Comparison of ENCODE assay signal across 25 mouse cellular contexts in genomic region chr8:53661436-53661835, GRCm38 (mm10). TPM values are rescaled to one million over a fixed set of nuclear protein-coding genes. Genes with fewer than 3 reads are reported as not detected.
DNase-seq lines count a peak whose midpoint lies in the region; ATAC-seq and TF ChIP-seq lines count a peak whose summit lies in the region.
"Had no signal": no experiment of that assay in that cellular context is flagged by ENCODE, and none has a peak within 500 bp of the region (broad histone marks: within the 10 kb centered on the region; RNA-seq: fewer than 3 reads in every experiment).

No protein-coding gene starts in this region.

- peak; percentile 41 for DNase-seq in embryonic facial prominence, embryonic 11.5 days (ENCODE audit: low spot score)
- no peak for DNase-seq in embryonic facial prominence, embryonic 10.5 days (ENCODE audit: low spot score)
- peak; percentile 33 for DNase-seq in midbrain, postnatal 0 days (ENCODE audit: low spot score)
- no peak for DNase-seq in midbrain, embryonic 11.5 days (ENCODE audit: low spot score, missing footprints)
- peak; percentile 27 for DNase-seq in embryonic facial prominence, embryonic 14.5 days (ENCODE audit: low spot score)
- DNase-seq in embryo, embryonic 10.5 days (ENCODE audit: low spot score), result no peak
- no peak for DNase-seq in cerebellum, postnatal 36 days
- no peak for DNase-seq in left cerebral cortex, adult 11 months (ENCODE audit: low spot score)
- DNase-seq: adrenal gland, adult 2 months; adrenal gland, postnatal 14 days; cerebellum, adult 11-12 months; cerebellum, adult 8-10 months; gastrocnemius, postnatal 10 days; gastrocnemius, postnatal 36 days; heart, adult 2 months; heart, postnatal 14 days; heart, postnatal 4 days had no signal

- no peak for TF ChIP-seq CTCF in midbrain, postnatal 0 days (IDR thresholded peaks at IDR 0.05)

- H3K9ac ChIP-seq in embryonic facial prominence, embryonic 11.5 days (replicated peaks; ENCODE audit: low read length), result no peak overlapping the region
- no peak overlapping the region for H3K9ac ChIP-seq in midbrain, postnatal 0 days (replicated peaks; ENCODE audit: low read length, poor library complexity, severe bottlenecking)
- no peak overlapping the region for H3K9ac ChIP-seq in midbrain, embryonic 11.5 days (ENCODE audit: low read length)
- no peak overlapping the region for H3K9ac ChIP-seq in embryonic facial prominence, embryonic 14.5 days (ENCODE audit: low read depth, low read length)
- H3K9ac ChIP-seq: forebrain, embryonic 12.5 days; forebrain, embryonic 15.5 days; heart, embryonic 13.5 days; hindbrain, embryonic 13.5 days had no signal

- H3K9me3 ChIP-seq in embryonic facial prominence, embryonic 11.5 days (replicated peaks; ENCODE audit: control insufficient read depth, low read length), result no peaks in the 10 kb centered on the region
- H3K9me3 ChIP-seq in embryonic facial prominence, embryonic 10.5 days, result no peaks in the 10 kb centered on the region
- no peaks in the 10 kb centered on the region for H3K9me3 ChIP-seq in midbrain, postnatal 0 days (ENCODE audit: low read length)
- no peaks in the 10 kb centered on the region for H3K9me3 ChIP-seq in midbrain, embryonic 11.5 days (ENCODE audit: control insufficient read depth, low read length)
- no peaks in the 10 kb centered on the region for H3K9me3 ChIP-seq in embryonic facial prominence, embryonic 14.5 days (ENCODE audit: control insufficient read depth, low read length)
- H3K9me3 ChIP-seq: forebrain, embryonic 12.5 days; forebrain, embryonic 15.5 days; heart, embryonic 10.5 days; heart, embryonic 13.5 days; hindbrain, embryonic 13.5 days had no signal

- H3K4me3 ChIP-seq in embryonic facial prominence, embryonic 11.5 days (ENCODE audit: low read depth, low read length), result no peak overlapping the region
- no peak overlapping the region for H3K4me3 ChIP-seq in embryonic facial prominence, embryonic 10.5 days
- no peak overlapping the region for H3K4me3 ChIP-seq in midbrain, postnatal 0 days (ENCODE audit: low read depth, low read length)
- H3K4me3 ChIP-seq in midbrain, embryonic 11.5 days (ENCODE audit: low read depth, low read length), result no peak overlapping the region
- H3K4me3 ChIP-seq in embryonic facial prominence, embryonic 14.5 days (ENCODE audit: low read depth, low read length), result no peak overlapping the region
- H3K4me3 ChIP-seq: erythroblast, embryonic 14.5 days; forebrain, embryonic 12.5 days; forebrain, embryonic 15.5 days; heart, adult 2 months; heart, embryonic 10.5 days; heart, embryonic 13.5 days; hindbrain, embryonic 13.5 days had no signal

- no peaks in the 10 kb centered on the region for H3K4me1 ChIP-seq in embryonic facial prominence, embryonic 11.5 days (ENCODE audit: control insufficient read depth, insufficient read depth, low read length)
- no peaks in the 10 kb centered on the region; the same call in 1 of the 2 replicates for H3K4me1 ChIP-seq in embryonic facial prominence, embryonic 10.5 days
- H3K4me1 ChIP-seq in midbrain, postnatal 0 days (ENCODE audit: insufficient read depth, low read length), result no peaks in the 10 kb centered on the region
- H3K4me1 ChIP-seq in midbrain, embryonic 11.5 days (ENCODE audit: control insufficient read depth, insufficient read depth, low read length), result no peaks in the 10 kb centered on the region
- no peaks in the 10 kb centered on the region for H3K4me1 ChIP-seq in embryonic facial prominence, embryonic 14.5 days (ENCODE audit: control insufficient read depth, insufficient read depth, low read length)
- H3K4me1 ChIP-seq: forebrain, embryonic 15.5 days; heart, embryonic 10.5 days; heart, embryonic 13.5 days; hindbrain, embryonic 13.5 days had no signal

- H3K36me3 ChIP-seq in embryonic facial prominence, embryonic 11.5 days (replicated peaks; ENCODE audit: control insufficient read depth, insufficient read depth, low read depth, low read length), result no peaks in the 10 kb centered on the region
- no peaks in the 10 kb centered on the region for H3K36me3 ChIP-seq in embryonic facial prominence, embryonic 10.5 days (replicated peaks)
- no peaks in the 10 kb centered on the region for H3K36me3 ChIP-seq in midbrain, postnatal 0 days (ENCODE audit: insufficient read depth, low read length)
- no peaks in the 10 kb centered on the region for H3K36me3 ChIP-seq in midbrain, embryonic 11.5 days (ENCODE audit: control insufficient read depth, insufficient read depth, low read length)
- H3K36me3 ChIP-seq in embryonic facial prominence, embryonic 14.5 days (ENCODE audit: control insufficient read depth, insufficient read depth, low read length), result no peaks in the 10 kb centered on the region
- H3K36me3 ChIP-seq: forebrain, embryonic 12.5 days; forebrain, embryonic 15.5 days; heart, embryonic 10.5 days; heart, embryonic 13.5 days; hindbrain, embryonic 13.5 days had no signal

- no peak overlapping the region for H3K27ac ChIP-seq in embryonic facial prominence, embryonic 11.5 days (replicated peaks; ENCODE audit: low read depth, low read length)
- no peak overlapping the region for H3K27ac ChIP-seq in embryonic facial prominence, embryonic 10.5 days (replicated peaks)
- H3K27ac ChIP-seq in midbrain, postnatal 0 days (ENCODE audit: low read depth, low read length), result no peak overlapping the region
- no peak overlapping the region for H3K27ac ChIP-seq in midbrain, embryonic 11.5 days (ENCODE audit: low read depth, low read length)
- H3K27ac ChIP-seq in embryonic facial prominence, embryonic 14.5 days (replicated peaks; ENCODE audit: low read depth, low read length), result no peak overlapping the region
- H3K27ac ChIP-seq: forebrain, embryonic 12.5 days; forebrain, embryonic 15.5 days; heart, adult 2 months; heart, embryonic 10.5 days; heart, embryonic 13.5 days; hindbrain, embryonic 13.5 days had no signal

- H3K4me2 ChIP-seq in embryonic facial prominence, embryonic 11.5 days (ENCODE audit: low read depth, low read length), result no peak overlapping the region
- no peak overlapping the region for H3K4me2 ChIP-seq in midbrain, postnatal 0 days (ENCODE audit: low read depth, low read length, poor library complexity, severe bottlenecking)
- no peak overlapping the region for H3K4me2 ChIP-seq in midbrain, embryonic 11.5 days
- H3K4me2 ChIP-seq in embryonic facial prominence, embryonic 14.5 days (ENCODE audit: low read depth, low read length), result no peak overlapping the region
- H3K4me2 ChIP-seq: forebrain, embryonic 12.5 days; forebrain, embryonic 15.5 days; heart, embryonic 13.5 days; hindbrain, embryonic 13.5 days had no signal

- 78% methylated on average over 3 of the region's 3 CpGs for WGBS in embryonic facial prominence, embryonic 11.5 days
- 78% methylated on average over 3 of the region's 3 CpGs for WGBS in embryonic facial prominence, embryonic 10.5 days
- 64% methylated on average over 3 of the region's 3 CpGs for WGBS in midbrain, postnatal 0 days
- 78% methylated on average over 3 of the region's 3 CpGs for WGBS in midbrain, embryonic 11.5 days
- WGBS in embryonic facial prominence, embryonic 14.5 days, result 64% methylated on average over 3 of the region's 3 CpGs

- no peak for ATAC-seq in embryonic facial prominence, embryonic 11.5 days (replicated peaks; ENCODE audit: insufficient number of reproducible peaks, low FRiP score, low TSS enrichment, low read depth)
- ATAC-seq in midbrain, postnatal 0 days (ENCODE audit: low FRiP score), result no peak
- no peak for ATAC-seq in midbrain, embryonic 11.5 days (ENCODE audit: low FRiP score)
- no peak for ATAC-seq in embryonic facial prominence, embryonic 14.5 days (ENCODE audit: low read depth)
- ATAC-seq: forebrain, embryonic 15.5 days; intestine, postnatal 0 days had no signal

- H3K27me3 ChIP-seq in embryonic facial prominence, embryonic 11.5 days (ENCODE audit: control insufficient read depth, insufficient read depth, low read length), result no peaks in the 10 kb centered on the region
- no peaks in the 10 kb centered on the region for H3K27me3 ChIP-seq in embryonic facial prominence, embryonic 10.5 days (replicated peaks; ENCODE audit: low read depth, poor library complexity, severe bottlenecking)
- H3K27me3 ChIP-seq in midbrain, postnatal 0 days (ENCODE audit: insufficient read depth, low read length), result no peaks in the 10 kb centered on the region
- H3K27me3 ChIP-seq in midbrain, embryonic 11.5 days (ENCODE audit: control insufficient read depth, insufficient read depth, low read length), result no peaks in the 10 kb centered on the region
- H3K27me3 ChIP-seq in embryonic facial prominence, embryonic 14.5 days (replicated peaks; ENCODE audit: control insufficient read depth, insufficient read depth, low read length), result no peaks in the 10 kb centered on the region
- H3K27me3 ChIP-seq: forebrain, embryonic 12.5 days; forebrain, embryonic 15.5 days; heart, embryonic 13.5 days; hindbrain, embryonic 13.5 days had no signal

RNA-seq across cellular contexts. Expression of gene Neil3, which starts 22.6 kb away (rescaled TPM):
- polyA plus RNA-seq in embryonic facial prominence, embryonic 11.5 days (2014; fragmentation: Nextera tagmentation; extraction: Ambion mirVana), result 18.4 and 21.4 TPM in 2 replicates
- 23.9 and 25.3 TPM in 2 replicates for polyA plus RNA-seq in embryonic facial prominence, embryonic 10.5 days (2016; fragmentation: Nextera tagmentation; extraction: Ambion mirVana)
- total RNA-seq in midbrain, postnatal 0 days (2014; rRNA removed), result 0.66 and 5.2 TPM in 2 replicates
- polyA plus RNA-seq in midbrain, postnatal 0 days (2015; fragmentation: Nextera tagmentation; extraction: Ambion mirVana), result 1.9 and 2.0 TPM in 2 replicates
- polyA plus RNA-seq in midbrain, embryonic 11.5 days (2014; fragmentation: Nextera tagmentation; extraction: Ambion mirVana), result 25.5 and 27.5 TPM in 2 replicates
- polyA plus RNA-seq in embryonic facial prominence, embryonic 14.5 days (2014; fragmentation: Nextera tagmentation; extraction: Ambion mirVana), result 15.0 and 15.7 TPM in 2 replicates
- total RNA-seq: gastrocnemius, adult 18-20 months had no signal

Comparison
In these comparisons a context has a peak if more than half of its experiments do, and no peak if none do; other contexts are left out.
1. DNase-seq: peak in embryonic facial prominence, embryonic 11.5 days (single experiment), midbrain, postnatal 0 days (single experiment) and embryonic facial prominence, embryonic 14.5 days (single experiment); none in embryonic facial prominence, embryonic 10.5 days (single experiment), midbrain, embryonic 11.5 days (single experiment), embryo, embryonic 10.5 days (single experiment), cerebellum, postnatal 36 days (0 of 2) and left cerebral cortex, adult 11 months (single experiment).